Mouse (Mus musculus) lung, postnatal 0 days (tissue): ENCODE results near the gene Map3k13. TPM values are rescaled to one million over a fixed set of nuclear protein-coding genes. Genes with fewer than 3 reads are reported as not detected.

Source experiments
- ATAC-seq: fragments of 200-750 bp; cut with Nextera tagmentation; 2 replicates; pipeline ENCODE4 v1.8.0; 2017; ENCODE audit warnings: moderate library complexity
- DNase-seq: peaks from one replicate; pipeline ENCODE4 v3.0.0-alpha.2; 2016; ENCODE audit warnings: low spot score
- H3K27ac ChIP-seq: fragments of 300-500 bp; sonication (generic); 2 replicates; pipeline ENCODE4 v1.5.1; 2014; ENCODE audit warnings: antibody characterized with exemption, mild to moderate bottlenecking, low read length, mixed read lengths
- H3K27me3 ChIP-seq: fragments of 300-500 bp; sonication (generic); replicated peaks from 2 replicates; pipeline ENCODE4 v1.6.1; 2014; ENCODE audit warnings: low read length, mixed read lengths; ENCODE audit not compliant: insufficient read depth
- H3K36me3 ChIP-seq: fragments of 300-500 bp; sonication (generic); 2 replicates; pipeline ENCODE4 v1.6.1; 2014; ENCODE audit warnings: low read length, mixed read lengths; ENCODE audit not compliant: insufficient read depth
- H3K4me1 ChIP-seq: fragments of 300-500 bp; sonication (generic); 2 replicates; pipeline ENCODE4 v1.6.1; 2014; ENCODE audit warnings: antibody characterized with exemption, low read depth, low read length, mixed read lengths; ENCODE audit not compliant: insufficient read depth
- H3K4me2 ChIP-seq: fragments of 300-500 bp; sonication (generic); replicated peaks from 2 replicates; pipeline ENCODE4 v1.6.1; 2014; ENCODE audit warnings: low read depth, mild to moderate bottlenecking, low read length, moderate library complexity, mixed read lengths
- H3K4me3 ChIP-seq: fragments of 300-500 bp; sonication (generic); 2 replicates; pipeline ENCODE4 v1.5.1; 2014; ENCODE audit warnings: low read depth, low read length
- H3K9ac ChIP-seq: fragments of 300-500 bp; sonication (generic); replicated peaks from 2 replicates; pipeline ENCODE4 v1.6.1; 2014; ENCODE audit warnings: low read depth, mild to moderate bottlenecking
- H3K9me3 ChIP-seq: fragments of 300-500 bp; sonication (generic); 2 replicates; pipeline ENCODE4 v1.6.1; 2016; ENCODE audit warnings: low read length, mixed read lengths
- CTCF ChIP-seq: IDR thresholded peaks from 2 replicates; pipeline ENCODE4 v1.5.1; 2016; ENCODE audit warnings: antibody characterized with exemption, mild to moderate bottlenecking
- EP300 ChIP-seq: IDR thresholded peaks from 2 replicates; pipeline ENCODE4 v1.6.1; 2016; ENCODE audit warnings: antibody characterized with exemption, mild to moderate bottlenecking, control low read depth
- WGBS: fragments of 180-500 bp; shearing (Covaris S2); extraction: QIAGEN DNeasy Blood & Tissue Kit; methylation state at CpG from one replicate; pipeline ENCODE4 v1.1.7; 2014; 5-methylcytosine and 5-hydroxymethylcytosine counted together
- polyA plus RNA-seq: library from polyadenylated mRNA; unstranded; fragments of >200 nt; fragmentation: Nextera tagmentation; extraction: Ambion mirVana; gene quantifications from 2 replicates; pipeline ENCODE4 v1.2.1, GENCODE M21; 2015

The Map3k13 gene
- polyA plus RNA-seq, 1 experiment from 2014 or later, result 0.37 TPM

DNA sequence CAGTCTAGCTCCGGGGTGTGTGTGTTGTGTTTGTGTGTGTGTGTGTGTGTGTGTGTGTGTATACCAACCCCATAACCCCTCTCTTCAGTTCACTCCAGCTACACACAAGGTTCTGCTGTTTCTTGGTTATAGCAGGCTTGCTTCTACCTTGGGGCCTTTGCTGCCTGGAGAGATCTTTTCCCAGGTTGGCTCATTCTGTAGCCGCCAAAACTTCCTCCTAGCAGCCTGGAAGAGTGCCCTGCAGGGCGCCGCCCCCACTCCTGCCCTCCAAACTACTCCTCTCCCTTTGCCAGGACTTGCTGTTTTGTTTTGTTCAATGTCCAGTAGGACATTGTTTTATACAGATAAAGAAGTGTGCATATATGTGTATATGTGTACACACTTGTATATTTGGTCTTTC, 33.4 kb downstream of the Map3k13 start:
- no peak overlapping the region for H3K27ac ChIP-seq
- H3K4me2 ChIP-seq, result no peak overlapping the region
- no peaks in the 10 kb centered on the region for H3K9me3 ChIP-seq
- H3K4me3 ChIP-seq, result no peak overlapping the region
- ATAC-seq, result no peak
- TF ChIP-seq EP300 (no peak), CTCF (no peak)
- H3K27me3 ChIP-seq, result no peaks in the 10 kb centered on the region
- H3K36me3 ChIP-seq, result no peaks in the 10 kb centered on the region
- WGBS, result 44% methylated on average over 4 of the region's 4 CpGs
- no peak overlapping the region for H3K9ac ChIP-seq
- DNase-seq, result no peak
- no peaks in the 10 kb centered on the region; the same call in 1 of the 2 replicates for H3K4me1 ChIP-seq

DNA sequence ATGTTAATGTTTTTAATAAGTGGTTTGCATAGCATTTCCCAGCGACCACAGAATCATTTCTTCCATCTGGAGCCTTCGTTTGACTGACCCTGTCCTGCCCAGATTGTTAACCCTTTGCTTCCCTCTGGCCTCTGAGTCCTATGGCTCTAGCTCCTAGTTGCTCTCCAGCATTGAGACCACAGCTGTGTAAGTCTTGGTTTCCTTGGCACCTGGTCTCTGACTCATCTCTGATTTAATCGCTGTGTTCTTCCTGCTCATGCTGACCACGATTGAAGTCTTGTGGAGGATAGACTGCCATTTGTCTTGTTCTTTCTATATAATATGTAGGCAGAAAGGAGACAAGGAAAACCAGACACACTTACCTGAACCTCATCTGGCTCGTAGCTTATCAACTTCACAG, 35.6 kb downstream of the Map3k13 start:
- Histone ChIP-seq H3K36me3 (no peaks in the 10 kb centered on the region), H3K4me3 (no peak overlapping the region), H3K4me1 (no peaks in the 10 kb centered on the region; the same call in 1 of the 2 replicates), H3K9ac (no peak overlapping the region), H3K9me3 (no peaks in the 10 kb centered on the region), H3K27me3 (no peaks in the 10 kb centered on the region), H3K27ac (no peak overlapping the region), H3K4me2 (no peak overlapping the region)
- DNase-seq (no peak), ATAC-seq (no peak)
- TF ChIP-seq EP300, result no peak
- TF ChIP-seq CTCF, result no peak
- 26% methylated on average over 5 of the region's 5 CpGs for WGBS

DNA sequence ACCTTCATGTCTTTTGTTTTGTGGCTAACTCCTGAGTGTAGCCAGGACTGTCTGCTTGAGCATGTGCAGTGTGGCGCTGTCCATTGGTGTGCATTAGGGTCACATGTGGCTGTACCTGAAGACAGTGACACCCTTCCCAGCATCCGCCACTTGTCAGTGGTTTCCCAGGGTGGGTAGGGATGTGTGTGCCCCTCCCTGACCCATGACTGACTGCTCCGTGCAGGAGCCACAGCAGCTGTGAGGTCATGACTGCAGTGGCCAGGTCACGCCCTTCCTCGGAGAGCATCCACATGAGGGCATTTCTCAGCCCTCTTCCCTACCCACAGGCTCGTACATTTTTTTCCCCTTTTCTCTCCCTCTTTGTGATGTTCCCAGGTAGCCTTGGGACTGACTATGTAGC, 36.6 kb downstream of the Map3k13 start:
- TF ChIP-seq EP300 (no peak), CTCF (no peak)
- Histone ChIP-seq H3K4me2 (no peak overlapping the region), H3K27ac (no peak overlapping the region), H3K4me1 (no peaks in the 10 kb centered on the region; the same call in 1 of the 2 replicates), H3K4me3 (no peak overlapping the region), H3K36me3 (no peaks in the 10 kb centered on the region), H3K27me3 (no peaks in the 10 kb centered on the region), H3K9ac (no peak overlapping the region), H3K9me3 (no peaks in the 10 kb centered on the region)
- 46% methylated on average over 6 of the region's 6 CpGs for WGBS
- ATAC-seq (no peak), DNase-seq (no peak)

DNA sequence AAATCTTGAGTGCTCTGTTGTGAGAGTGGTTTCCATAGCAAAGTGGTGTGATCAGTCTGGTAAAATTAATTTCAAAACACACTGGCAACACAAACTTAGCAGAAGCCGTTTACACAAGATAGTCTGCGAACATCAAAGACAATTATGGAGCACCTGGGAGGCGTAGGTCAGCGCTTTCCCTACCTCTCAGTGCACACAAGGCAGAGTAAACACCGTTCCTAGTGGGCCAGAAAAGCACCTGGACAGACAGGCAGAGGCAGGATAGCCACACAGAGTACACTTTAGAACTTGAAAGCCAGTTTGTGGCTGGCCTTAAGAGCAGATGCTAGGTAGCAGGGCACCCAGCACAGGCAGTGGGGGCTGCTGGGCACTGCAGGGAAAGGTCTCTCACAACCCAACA, 37.6 kb downstream of the Map3k13 start:
- no peak overlapping the region for H3K9ac ChIP-seq
- no peaks in the 10 kb centered on the region for H3K27me3 ChIP-seq
- H3K27ac ChIP-seq, result no peak overlapping the region
- no peaks in the 10 kb centered on the region for H3K36me3 ChIP-seq
- DNase-seq (peak; percentile 13), ATAC-seq (peak; percentile 73)
- no peaks in the 10 kb centered on the region for H3K9me3 ChIP-seq
- 43% methylated on average over 5 of the region's 5 CpGs for WGBS
- TF ChIP-seq EP300, result no peak
- no peak for TF ChIP-seq CTCF
- H3K4me1 ChIP-seq, result no peaks in the 10 kb centered on the region; the same call in 1 of the 2 replicates
- no peak overlapping the region for H3K4me3 ChIP-seq
- H3K4me2 ChIP-seq, result no peak overlapping the region

DNA sequence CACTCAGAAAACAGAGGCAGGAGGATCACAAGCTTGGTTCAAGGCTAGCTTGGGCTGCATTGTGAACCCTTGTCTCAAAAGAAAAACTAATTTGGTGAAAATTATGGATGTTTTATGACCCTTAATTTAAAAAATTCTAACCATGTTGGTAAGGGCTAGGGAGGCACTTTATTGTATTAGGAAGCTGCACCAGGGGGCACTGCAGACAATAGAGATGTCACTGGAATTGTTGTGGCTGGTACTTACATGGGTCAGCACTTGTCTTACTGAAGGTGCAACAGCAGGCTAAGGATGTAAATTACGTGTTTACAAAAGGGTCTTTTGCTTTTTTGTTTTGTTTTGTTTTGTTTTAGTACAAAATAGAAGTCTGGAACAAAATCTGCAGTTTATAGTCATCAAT, 39.3 kb downstream of the Map3k13 start:
- no peaks in the 10 kb centered on the region for H3K36me3 ChIP-seq
- no peaks in the 10 kb centered on the region for H3K9me3 ChIP-seq
- no peak overlapping the region for H3K9ac ChIP-seq
- no peak overlapping the region for H3K4me3 ChIP-seq
- ATAC-seq (no peak), DNase-seq (no peak)
- no peaks in the 10 kb centered on the region for H3K27me3 ChIP-seq
- H3K4me2 ChIP-seq, result no peak overlapping the region
- 0 out of 2 replicates have a peak, but pooled peaks have one; percentile 27 for TF ChIP-seq CTCF
- TF ChIP-seq EP300, result no peak
- WGBS, result 74% methylated on average over 1 of the region's 1 CpGs
- no peak overlapping the region for H3K27ac ChIP-seq
- no peaks in the 10 kb centered on the region for H3K4me1 ChIP-seq

DNA sequence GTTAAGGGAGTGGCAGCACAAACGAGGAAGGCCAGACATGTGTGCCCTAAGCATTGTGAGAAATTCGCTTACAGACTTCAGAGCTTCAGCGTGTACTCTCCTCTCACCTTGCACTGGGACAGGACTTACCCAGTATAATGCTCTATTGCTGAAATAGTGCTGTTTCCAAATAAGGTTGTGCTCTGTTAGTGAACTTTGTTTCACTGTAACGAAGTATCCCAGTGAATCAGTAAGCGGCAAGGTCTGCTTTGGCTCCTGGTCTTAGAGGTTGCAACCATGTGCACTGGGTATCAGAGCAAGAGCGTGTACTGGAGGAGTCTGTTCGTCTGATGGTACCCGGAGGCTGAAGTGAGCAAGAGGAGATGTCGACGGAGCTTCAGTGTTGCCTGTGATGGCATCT, 39.8 kb downstream of the Map3k13 start:
- Histone ChIP-seq H3K27me3 (no peaks in the 10 kb centered on the region), H3K27ac (no peak overlapping the region), H3K9me3 (no peaks in the 10 kb centered on the region), H3K4me1 (no peaks in the 10 kb centered on the region), H3K36me3 (no peaks in the 10 kb centered on the region), H3K4me3 (no peak overlapping the region), H3K4me2 (no peak overlapping the region), H3K9ac (no peak overlapping the region)
- no peak for DNase-seq
- TF ChIP-seq EP300 (no peak), CTCF (no peak)
- no peak for ATAC-seq
- 77% methylated on average over 10 of the region's 10 CpGs for WGBS
